Mouse (Mus musculus) E14TG2a.4 (cell line): ENCODE data around the gene Gm44.
"Not testable (repeated sequence)": the region's sequence is repeated elsewhere in the genome, so short reads cannot be mapped to it uniquely, and the experiment has no call there.

ENCODE experiments used
- H3K27me3 ChIP-seq: 2 replicates; pipeline ENCODE4 v1.6.1; 2014; ENCODE audit warnings: low read length, control low read depth; ENCODE audit not compliant: insufficient read depth
- H3K36me3 ChIP-seq: 2 replicates; pipeline ENCODE4 v1.6.1; 2014; ENCODE audit warnings: low read length, control low read depth; ENCODE audit not compliant: insufficient read depth
- H3K4me1 ChIP-seq: replicated peaks from 2 replicates; pipeline ENCODE4 v1.6.1; 2014; ENCODE audit warnings: low read depth, low read length, control low read depth
- H3K4me3 ChIP-seq: replicated peaks from 2 replicates; pipeline ENCODE4 v1.5.1; 2014; ENCODE audit warnings: mild to moderate bottlenecking, low read length
- H3K9me3 ChIP-seq: 2 replicates; pipeline ENCODE4 v1.6.1; 2014; ENCODE audit warnings: low read length, control low read depth
- CTCF ChIP-seq: conservative IDR thresholded peaks from 2 replicates; pipeline ENCODE4 v1.5.1; 2014; ENCODE audit warnings: low read length
- NANOG ChIP-seq: IDR thresholded peaks from 2 replicates; pipeline ENCODE4 v1.6.1; 2014; ENCODE audit warnings: borderline replicate concordance, low read length, mixed read lengths
- POU5F1 ChIP-seq: IDR thresholded peaks from 2 replicates; pipeline ENCODE4 v1.6.1; 2014; ENCODE audit warnings: low read length, borderline replicate concordance

Gene Gm44

DNA sequence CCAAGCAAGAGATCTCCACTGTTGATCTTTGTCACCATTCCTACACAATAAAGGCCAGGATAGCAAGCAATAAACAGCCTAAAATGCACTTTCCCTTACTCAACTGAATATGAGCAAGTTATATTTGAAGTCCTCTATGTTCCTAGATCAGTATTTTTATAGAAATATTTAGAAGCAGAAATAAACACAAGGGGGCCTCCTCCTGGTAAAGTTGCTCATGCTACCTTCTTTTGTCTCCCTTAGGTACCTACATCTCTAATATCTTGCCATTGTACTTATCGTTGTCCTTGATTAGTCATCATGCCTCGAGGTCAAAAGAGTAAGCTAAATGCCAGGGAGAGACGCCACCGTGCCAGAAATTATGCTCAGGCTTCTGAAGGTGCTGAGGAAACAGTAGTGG lies at the start of gene Gm44:
Gene Gm44 (plus strand): TSS at position 301 of the 400 bp plus-strand sequence.
- no peaks in the 10 kb centered on the region for H3K9me3 ChIP-seq
- H3K27me3 ChIP-seq = no peaks in the 10 kb centered on the region
- H3K4me3 ChIP-seq = no peak within 1 kb of the TSS
- H3K36me3 ChIP-seq = no peaks in the 10 kb centered on the region
- TF ChIP-seq CTCF (no peak), POU5F1 (no peak), NANOG (no peak)
- no peaks in the 10 kb centered on the region for H3K4me1 ChIP-seq

DNA sequence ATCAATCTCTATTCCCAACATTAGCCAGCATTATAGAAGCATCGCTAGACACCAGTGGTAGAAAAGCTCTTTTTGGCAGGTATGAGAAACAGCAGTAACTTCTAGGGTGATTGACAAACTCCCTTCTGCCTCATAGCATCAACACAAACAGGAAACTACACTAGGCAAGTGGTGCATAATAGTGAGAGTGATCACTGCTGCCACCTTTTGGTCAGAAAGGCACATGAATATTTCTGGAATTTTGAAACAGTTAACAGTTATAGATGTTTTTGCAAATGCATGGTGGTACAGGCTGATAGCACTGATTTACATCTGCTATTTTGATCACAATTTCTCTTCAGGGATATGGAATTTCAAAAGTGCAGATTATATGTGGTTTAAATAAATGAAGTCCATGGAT lies 36.0 kb downstream of the Gm44 start:
- Histone ChIP-seq H3K4me3 (no peak overlapping the region), H3K4me1 (no peaks in the 10 kb centered on the region), H3K36me3 (no peaks in the 10 kb centered on the region), H3K9me3 (no peaks in the 10 kb centered on the region), H3K27me3 (no peaks in the 10 kb centered on the region)
- TF ChIP-seq CTCF = peak; percentile 13; the same call in 1 of the 2 replicates
- no peak for TF ChIP-seq POU5F1

- H3K36me3 ChIP-seq, H3K4me3 ChIP-seq, H3K9me3 ChIP-seq, H3K4me1 ChIP-seq, H3K27me3 ChIP-seq: not testable (repeated sequence)
These were observed 46.3 kb downstream of the Gm44 start for GRCm38 (mm10) chrX:90938211-90938610.
